Comparison of ENCODE assay signal across 8 mouse cellular contexts in genomic region chr2:31950058-31950871, GRCm38 (mm10). TPM values are rescaled to one million over a fixed set of nuclear protein-coding genes. Genes with fewer than 3 reads are reported as not detected.
DNase-seq lines count a peak whose midpoint lies in the region; ATAC-seq lines count a peak whose summit lies in the region.

Gene Aif1l, plus strand, starts transcription at chr2:31950139.

- H3K27ac ChIP-seq in intestine, embryonic 16.5 days (ENCODE audit: low read length): no peak within 1 kb of the TSS
- H3K27ac ChIP-seq in liver, embryonic 16.5 days (ENCODE audit: low read length): no peak within 1 kb of the TSS

- H3K4me3 ChIP-seq in intestine, embryonic 16.5 days (ENCODE audit: low read length): peak within 1 kb of the TSS; percentile 73
- H3K4me3 ChIP-seq in liver, embryonic 16.5 days (ENCODE audit: low read depth, low read length): peak within 1 kb of the TSS; percentile 45

- ATAC-seq in intestine, embryonic 16.5 days: peak; percentile 53
- ATAC-seq in liver, embryonic 16.5 days (ENCODE audit: low read depth): no peak

- H3K9me3 ChIP-seq in intestine, embryonic 16.5 days (ENCODE audit: control insufficient read depth, low read length): no peaks in the 10 kb centered on the region
- H3K9me3 ChIP-seq in liver, embryonic 16.5 days (replicated peaks; ENCODE audit: control insufficient read depth, low read length): no peaks in the 10 kb centered on the region

- peaks cover 6% of the 10 kb centered on the region; the same call in 1 of the 2 replicates for H3K27me3 ChIP-seq in intestine, embryonic 16.5 days (replicated peaks; ENCODE audit: control insufficient read depth, insufficient read depth, low read length)
- peaks cover 43% of the 10 kb centered on the region for H3K27me3 ChIP-seq in liver, embryonic 16.5 days (ENCODE audit: control insufficient read depth, insufficient read depth, low read depth, low read length)

- DNase-seq in layer of hippocampus, adult 11-12 months (ENCODE audit: low spot score): peak; percentile 29
- DNase-seq in layer of hippocampus, adult 9-10 months (ENCODE audit: low spot score): no peak
- DNase-seq in c-Kit-positive CD71-negative TER-119-negative erythroid progenitor cells, embryonic 14.5 days (ENCODE audit: low read depth): peak; percentile 44
- DNase-seq in gastrocnemius, postnatal 4 days (ENCODE audit: low spot score in 2 of 2): peak; percentile 68 to 72
- peak; percentile 84 for DNase-seq in neural tube, embryonic 10.5 days (ENCODE audit: extremely low spot score, low spot score)
- peak; percentile 56 for DNase-seq in thymus, postnatal 14 days

- under 1% methylated on average over 66 of the region's 66 CpGs for WGBS in intestine, embryonic 16.5 days
- under 1% methylated on average over 50 of the region's 66 CpGs for WGBS in liver, embryonic 16.5 days (ENCODE audit: insufficient replicate concordance)

- H3K36me3 ChIP-seq in intestine, embryonic 16.5 days (ENCODE audit: control insufficient read depth, insufficient read depth, low read length): no peaks in the 10 kb centered on the region
- no peaks in the 10 kb centered on the region for H3K36me3 ChIP-seq in liver, embryonic 16.5 days (ENCODE audit: control insufficient read depth, insufficient read depth)

- H3K9ac ChIP-seq in intestine, embryonic 16.5 days (ENCODE audit: low read depth, low read length): peak within 1 kb of the TSS; percentile 74
- H3K9ac ChIP-seq in liver, embryonic 16.5 days (ENCODE audit: low read depth, low read length): peak within 1 kb of the TSS; percentile 35; the same call in 1 of the 2 replicates

- H3K4me2 ChIP-seq in intestine, embryonic 16.5 days (ENCODE audit: low read depth, low read length): peak within 1 kb of the TSS; percentile 99
- H3K4me2 ChIP-seq in liver, embryonic 16.5 days (ENCODE audit: low read depth, low read length): peak within 1 kb of the TSS; percentile 77

- H3K4me1 ChIP-seq in intestine, embryonic 16.5 days (ENCODE audit: control insufficient read depth, insufficient read depth, low read length): peaks cover 5% of the 10 kb centered on the region
- no peaks in the 10 kb centered on the region for H3K4me1 ChIP-seq in liver, embryonic 16.5 days (ENCODE audit: control insufficient read depth, low read depth, low read length)

RNA-seq across cellular contexts. Expression of gene Aif1l, which starts in this region (rescaled TPM):
- 10 to 100 TPM; 21.6 to 25.8 TPM for total RNA-seq in gastrocnemius, postnatal 4 days (2021)
- polyA plus RNA-seq in intestine, embryonic 16.5 days (2015; fragmentation: Nextera tagmentation; extraction: Ambion mirVana): 9.9 and 10.9 TPM in 2 replicates
- 1.2 and 1.5 TPM in 2 replicates for polyA plus RNA-seq in liver, embryonic 16.5 days (2015; fragmentation: Nextera tagmentation; extraction: Ambion mirVana)
